Mouse (Mus musculus) thymus, postnatal 0 days (tissue): ENCODE data around the gene Sel1l. TPM values are rescaled to one million over a fixed set of nuclear protein-coding genes. Genes with fewer than 3 reads are reported as not detected.
A peak's percentile ranks its signal among the peaks of the same experiment; 100 is the strongest.

Experiments used
- DNase-seq: peaks from one replicate; pipeline ENCODE4 v3.0.0-alpha.2; 2015; ENCODE audit warnings: low spot score
- polyA plus RNA-seq: library from polyadenylated mRNA; unstranded; fragments of >200 nt; fragmentation: Nextera tagmentation; extraction: Ambion mirVana; gene quantifications from 2 replicates; pipeline ENCODE4 v1.2.1, GENCODE M21; 2015

Sel1l gene
- polyA plus RNA-seq, result 53.7 and 61.0 TPM in 2 replicates

DNA sequence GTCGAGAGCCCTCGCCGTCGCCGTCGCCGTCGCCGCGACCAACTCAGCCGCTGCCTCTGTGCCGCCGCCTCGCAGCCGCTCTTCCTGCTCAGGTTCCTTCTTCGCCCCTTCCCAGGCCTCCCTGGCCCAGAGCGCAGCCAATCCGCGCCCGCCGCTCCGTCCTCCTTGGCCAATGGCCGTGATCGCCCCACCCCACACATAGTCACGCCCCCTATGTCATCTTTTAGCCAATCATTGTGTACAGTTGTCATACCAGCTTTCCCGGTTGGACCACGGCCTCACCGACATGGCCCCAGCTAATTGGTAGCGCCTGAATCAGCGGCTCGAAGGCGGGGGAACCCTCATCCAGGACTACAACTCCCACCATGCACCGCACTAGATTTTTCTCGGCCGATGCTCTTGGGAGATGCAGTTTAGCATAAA, at the start of gene Sel1l:
Gene Sel1l (minus strand): TSS at position 113 of the 423 bp plus-strand sequence.
- DNase-seq, result peak; percentile 98

DNA sequence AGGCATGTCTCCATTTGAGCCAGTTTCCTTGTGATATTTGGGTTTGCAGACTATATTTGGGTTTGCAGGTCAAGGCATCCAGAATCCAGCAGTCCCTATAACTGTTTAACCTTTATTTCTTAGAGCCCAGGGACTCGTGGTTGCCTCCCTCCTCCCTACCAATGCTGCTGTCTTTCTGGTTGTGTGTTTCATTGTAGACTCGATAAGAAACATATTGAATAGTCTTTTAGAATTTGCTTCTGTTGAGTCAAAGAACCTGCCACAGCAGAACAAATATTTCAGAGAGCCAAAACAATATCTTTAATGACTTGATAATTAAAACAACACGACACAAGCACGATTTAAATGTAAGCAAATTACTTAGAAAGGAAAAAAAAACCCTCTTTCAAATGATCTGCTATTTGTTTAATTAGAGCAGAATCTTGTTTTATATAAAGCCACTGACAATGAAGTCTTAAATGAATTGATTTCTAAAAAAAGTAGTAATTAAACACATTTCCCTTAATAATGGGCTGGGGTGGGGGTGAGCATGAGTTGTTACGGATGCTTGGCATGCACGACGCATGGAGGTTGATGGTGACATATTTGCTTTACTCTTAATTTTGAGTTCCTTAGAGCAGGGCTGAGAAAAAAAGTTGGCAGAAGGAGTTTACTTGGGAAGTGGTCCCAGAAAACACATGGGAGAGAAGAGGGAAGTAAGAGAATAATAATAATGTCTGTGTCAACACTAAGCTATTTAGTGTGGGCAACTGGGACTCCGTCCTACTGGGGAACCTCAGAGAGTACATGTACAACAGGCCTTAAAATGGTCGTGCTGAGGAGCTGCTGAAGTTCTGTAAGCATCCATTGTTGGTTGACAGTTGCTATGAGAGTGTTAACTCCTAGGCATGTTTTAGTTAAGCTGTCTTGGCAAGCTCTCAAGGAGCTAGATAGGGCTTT, 43.9 kb upstream of the Sel1l start:
- no peak for DNase-seq

DNA sequence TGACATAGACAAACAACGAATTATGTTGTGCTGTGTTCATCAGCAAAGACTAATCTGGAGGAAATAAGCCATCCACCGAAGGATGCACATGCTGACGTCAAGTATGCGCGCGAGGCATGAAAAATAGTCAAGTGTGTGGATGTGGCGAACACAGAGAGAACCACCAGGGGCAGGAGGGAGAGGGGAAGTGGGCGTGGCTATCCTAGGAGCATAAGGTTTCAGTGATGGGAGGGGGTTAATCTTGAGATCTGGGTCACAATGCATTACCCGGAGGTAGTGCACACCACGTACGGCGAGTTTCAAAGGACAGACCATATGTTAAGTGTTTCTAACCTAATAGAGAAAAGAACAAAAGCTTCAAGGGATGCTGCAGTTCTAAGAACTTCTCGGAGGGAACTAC, 31.5 kb upstream of the Sel1l start:
- DNase-seq, result no peak

DNA sequence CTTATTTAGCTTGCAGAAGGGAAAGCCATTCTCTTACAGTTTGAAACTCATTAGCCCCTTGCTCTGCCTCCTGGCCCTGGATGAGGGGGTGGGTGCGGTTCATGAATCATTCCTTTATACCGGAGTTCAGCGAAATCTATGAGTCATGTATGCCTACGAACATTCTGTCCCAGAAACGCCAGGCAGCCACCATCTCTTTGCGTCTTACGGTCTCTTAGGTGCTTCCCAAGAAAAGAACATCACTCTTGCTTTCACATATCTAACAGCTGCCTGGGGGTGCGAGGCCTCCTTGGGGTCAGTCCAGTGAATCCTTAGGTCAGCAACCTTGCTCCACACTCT, 29.9 kb upstream of the Sel1l start:
- no peak for DNase-seq

DNA sequence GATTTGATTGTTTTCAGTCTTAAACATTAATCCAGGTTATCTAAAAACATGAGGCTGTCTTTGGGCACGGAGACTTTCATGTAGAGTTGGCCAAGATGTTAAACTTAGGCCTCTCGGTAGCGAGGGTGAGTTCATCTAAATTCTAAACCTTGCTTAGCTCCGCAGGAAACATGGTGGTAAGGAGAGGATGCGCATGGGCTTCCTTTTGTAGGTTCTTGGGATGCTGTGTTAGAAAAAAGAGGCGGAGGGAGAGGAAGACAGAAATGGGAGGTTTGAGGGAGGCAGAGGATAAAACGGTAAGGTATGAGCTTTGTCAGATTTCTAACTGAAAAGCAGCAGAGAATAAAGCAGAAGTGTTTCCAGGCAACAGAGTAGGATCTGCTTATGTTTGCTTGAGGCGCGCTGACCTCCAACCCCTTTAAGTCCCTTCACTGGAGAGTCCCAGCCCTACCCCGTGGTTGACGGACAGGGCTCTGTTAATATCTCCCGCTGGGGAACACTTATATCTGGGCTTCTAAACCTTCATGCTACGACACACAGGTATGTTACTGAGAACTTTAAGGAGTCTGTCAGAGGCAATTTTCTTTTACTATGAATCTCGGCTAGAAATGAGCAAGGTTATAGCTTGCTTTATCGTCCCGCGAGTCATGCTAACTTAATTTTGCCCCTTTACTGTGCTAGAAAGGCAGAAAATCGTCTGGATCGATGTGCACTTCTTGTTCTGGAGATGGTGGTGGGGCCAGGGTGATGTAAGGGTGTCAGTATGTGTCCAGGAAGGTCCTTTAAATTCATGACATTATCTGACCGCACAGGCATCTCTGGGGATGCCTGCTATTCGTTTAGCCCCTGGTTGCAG, 29.3 kb upstream of the Sel1l start:
- no peak for DNase-seq

DNA sequence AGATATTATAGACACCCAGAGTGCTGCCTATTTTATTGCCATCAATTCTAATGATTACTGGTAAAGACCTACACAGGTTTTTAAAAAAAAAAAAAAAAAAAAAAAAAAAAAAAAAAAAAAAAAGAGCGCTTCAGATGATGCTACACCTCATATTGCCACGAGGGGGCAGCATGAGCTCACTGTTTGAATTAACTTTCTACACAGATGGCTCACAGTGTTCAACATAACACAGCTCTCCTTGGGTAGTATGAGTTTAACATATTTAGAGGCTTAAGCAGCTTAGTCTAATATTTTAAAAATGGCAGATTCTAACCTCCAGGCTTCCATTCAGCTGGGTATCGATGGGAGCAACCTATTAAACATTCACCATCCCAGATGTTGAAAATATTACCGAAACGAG, 28.7 kb upstream of the Sel1l start:
- DNase-seq, result peak; percentile 26

DNA sequence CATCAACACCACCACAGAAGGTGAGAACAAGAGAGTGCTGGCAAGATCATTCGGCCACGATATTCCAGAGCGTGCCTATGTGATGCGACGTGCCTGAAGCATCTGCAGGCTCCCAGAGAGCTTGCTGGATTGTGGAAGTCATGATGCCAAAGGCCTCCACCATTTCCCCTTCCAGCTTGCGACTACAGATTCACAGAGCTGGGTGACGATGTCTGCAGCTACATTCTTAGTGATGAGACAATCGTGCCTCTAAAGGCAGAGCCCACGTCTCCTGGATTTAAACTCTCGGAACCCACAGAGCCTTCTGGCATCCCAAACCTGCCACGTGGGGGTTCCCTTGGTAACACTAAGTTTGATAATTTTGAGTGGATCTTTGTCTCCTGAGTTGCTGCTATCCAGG, 21.7 kb upstream of the Sel1l start:
- no peak for DNase-seq

DNA sequence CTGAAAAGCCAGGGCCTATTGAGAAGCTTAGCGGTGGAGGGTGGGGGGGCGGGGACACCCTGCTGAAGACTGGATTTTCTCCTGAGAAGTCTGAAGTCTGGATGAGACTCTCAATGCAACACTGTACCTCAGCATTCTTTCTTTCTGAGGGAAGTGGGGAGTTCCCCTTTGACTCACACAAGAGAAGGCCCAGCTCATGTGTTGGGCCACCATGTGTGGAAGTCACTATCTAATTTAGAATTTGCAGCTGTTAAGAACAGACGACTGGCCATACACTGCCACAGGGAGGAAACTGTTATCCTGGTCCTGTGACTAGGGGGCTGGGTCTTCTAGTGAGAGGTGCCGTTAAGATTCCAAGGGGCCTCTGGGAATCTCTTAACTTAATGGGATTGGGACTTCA, 20.4 kb upstream of the Sel1l start:
- DNase-seq, result no peak

DNA sequence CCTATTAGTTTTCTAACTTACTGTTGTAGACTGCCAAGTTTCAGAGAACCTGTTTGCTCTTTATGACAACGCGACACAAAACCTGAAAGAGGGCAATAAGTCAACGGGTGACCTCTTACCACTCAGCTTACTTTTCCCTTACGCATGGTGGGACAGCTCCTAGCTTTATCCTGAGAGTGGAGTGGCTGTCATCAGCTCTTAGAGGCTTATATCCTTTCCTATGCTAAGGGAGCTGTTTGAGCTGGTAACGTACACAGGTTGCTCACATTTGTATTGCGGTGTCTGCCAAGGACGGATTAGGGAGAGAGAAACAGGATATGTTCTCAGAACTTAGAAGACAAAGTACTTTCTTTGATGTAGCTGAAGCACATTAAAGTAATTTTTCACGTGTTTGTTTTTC, 5.4 kb upstream of the Sel1l start:
- no peak for DNase-seq

DNA sequence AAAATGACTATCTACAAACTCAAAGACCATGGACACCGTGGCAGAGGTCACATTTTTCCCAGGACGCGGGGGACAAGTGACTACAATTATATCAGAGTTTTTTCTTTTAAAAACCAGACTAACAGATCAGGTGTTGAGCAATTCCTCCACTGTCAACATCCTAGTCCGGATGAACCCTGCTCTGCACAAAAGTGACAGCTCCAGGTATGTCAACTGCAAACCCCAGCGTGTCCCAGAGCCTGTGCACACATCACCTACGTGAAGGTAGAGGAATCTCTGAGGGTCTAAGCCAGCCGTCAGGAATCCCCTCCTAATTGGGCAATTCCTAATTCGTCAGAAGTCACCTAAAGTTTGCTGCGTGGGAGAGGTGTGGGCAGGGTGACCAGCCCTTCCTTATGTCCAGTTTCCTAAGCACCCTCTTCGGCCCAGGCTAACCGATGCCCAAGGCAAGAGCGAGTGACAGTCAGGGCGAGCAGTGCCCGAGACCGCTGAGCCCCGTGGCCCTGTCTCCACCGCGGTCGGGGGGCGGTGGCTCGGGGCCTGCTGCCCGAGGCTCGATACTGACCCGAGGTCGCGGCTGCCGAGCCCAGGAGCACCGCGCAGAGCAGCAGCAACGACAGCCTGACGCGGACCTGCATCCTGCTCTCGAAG, 438 bp downstream of the Sel1l start:
- DNase-seq, result no peak

DNA sequence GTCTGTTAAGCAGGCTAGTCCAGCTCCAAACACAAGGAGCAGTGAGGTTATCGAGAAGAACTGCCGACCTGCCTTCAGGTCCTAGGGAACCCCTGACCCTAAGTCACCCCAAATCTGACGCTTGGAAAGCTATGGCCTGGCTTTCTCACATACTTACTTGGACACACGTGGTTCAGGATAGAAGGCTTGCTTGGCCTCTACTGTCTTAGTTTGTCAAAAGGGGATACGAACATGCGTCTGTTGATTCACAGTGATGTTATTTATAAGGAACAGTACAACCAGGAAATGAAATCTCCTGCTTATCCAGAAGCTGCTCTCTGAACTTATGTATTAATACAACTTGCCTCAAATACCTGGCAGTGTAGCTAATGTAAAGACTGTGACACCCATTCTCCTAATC, 2.9 kb downstream of the Sel1l start:
- no peak for DNase-seq

DNA sequence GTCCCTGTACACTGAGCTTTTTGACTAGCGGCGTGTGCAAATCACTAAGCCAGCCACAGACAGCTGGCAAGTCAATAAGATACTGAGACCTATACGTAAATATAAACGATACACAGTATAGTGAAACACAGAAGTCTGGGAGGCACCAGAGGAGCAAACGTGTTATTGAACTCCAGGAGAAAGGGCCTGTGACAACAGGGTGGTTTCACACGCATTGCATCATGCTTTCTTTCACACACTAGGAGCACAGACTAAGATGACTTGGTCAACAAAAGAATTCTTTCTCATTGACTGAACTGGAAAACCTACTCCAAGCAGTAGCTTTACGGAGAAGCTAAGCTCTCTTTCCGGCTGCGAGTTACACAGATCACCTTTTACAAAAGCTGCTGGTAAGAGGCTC, 3.6 kb downstream of the Sel1l start:
- DNase-seq, result no peak

DNA sequence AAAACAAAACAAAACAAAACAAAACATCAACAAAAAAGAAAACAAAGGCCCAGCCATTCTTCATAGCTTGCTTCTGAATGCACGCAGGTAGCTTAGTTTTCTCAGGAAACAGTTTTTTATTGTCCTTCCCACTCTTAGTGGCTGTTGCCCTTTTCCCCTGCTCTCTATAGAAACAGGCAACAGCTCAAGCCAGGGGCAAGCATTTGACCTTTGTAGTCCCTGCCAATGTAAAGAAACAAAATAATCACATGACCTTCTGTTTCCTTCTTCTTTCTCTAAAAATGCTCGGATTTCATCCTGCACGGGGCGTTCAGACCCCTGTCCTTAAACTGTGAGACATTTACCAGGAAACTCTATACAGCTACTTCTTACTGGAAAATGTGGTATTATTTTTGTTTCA, 4.4 kb downstream of the Sel1l start:
- DNase-seq, result no peak

DNA sequence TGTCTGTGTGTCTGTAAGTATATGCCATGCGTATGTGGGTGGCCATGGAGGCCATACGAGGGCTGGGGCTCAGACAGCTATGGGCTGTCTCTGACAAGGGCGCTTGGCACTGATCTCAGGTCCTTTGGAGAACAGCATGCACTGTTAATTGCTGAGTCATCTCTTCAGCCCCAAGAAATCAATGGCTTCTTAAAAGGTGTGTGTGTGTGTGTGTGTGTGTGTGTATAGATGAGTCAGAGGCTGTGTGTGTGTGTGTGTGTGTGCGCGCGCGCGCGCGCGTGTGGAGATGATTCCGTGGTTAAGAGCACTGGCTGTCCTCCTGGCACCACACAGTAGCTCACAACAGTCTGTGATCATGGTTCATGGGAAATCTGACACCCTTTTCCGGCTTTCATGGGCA, 5.1 kb downstream of the Sel1l start:
- DNase-seq, result no peak

DNA sequence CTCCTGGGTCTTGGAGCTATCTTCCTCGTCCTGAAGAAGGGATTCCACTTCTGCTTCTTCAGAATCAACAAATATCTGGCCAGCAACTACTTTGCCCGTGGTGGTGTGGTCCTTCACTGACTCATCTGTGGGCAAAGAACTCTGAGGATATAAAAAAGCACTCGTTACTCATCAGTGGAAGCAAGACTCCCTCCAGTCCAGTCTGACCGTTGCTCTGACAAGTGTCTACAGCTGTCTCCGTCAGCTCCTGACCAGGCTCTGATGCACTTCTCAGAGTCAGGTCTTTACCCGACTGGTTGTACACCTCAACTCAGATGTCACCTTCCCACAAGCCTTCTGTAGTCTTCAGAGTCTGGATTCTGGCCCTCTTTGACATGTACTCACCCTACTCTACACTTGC, 7.2 kb downstream of the Sel1l start:
- no peak for DNase-seq

DNA sequence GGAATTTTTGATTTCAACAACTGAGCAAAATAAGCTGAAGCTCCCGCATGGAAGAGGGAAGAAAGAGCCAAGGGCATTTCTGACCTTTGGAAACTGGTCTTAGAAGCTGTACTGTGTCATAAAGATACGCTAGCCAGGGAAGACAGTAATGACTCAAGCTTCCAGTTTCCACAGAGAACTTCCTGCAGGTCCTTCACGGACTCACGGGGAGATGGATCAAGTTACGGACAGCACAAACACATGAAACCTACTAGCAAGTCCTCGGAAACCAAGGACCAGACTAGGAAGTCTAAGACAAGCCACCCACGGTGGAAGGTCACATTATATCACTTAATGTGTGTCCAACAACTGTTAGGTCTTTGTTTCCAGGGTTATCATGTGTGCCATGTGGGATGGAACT, 10.7 kb downstream of the Sel1l start:
- DNase-seq, result no peak

DNA sequence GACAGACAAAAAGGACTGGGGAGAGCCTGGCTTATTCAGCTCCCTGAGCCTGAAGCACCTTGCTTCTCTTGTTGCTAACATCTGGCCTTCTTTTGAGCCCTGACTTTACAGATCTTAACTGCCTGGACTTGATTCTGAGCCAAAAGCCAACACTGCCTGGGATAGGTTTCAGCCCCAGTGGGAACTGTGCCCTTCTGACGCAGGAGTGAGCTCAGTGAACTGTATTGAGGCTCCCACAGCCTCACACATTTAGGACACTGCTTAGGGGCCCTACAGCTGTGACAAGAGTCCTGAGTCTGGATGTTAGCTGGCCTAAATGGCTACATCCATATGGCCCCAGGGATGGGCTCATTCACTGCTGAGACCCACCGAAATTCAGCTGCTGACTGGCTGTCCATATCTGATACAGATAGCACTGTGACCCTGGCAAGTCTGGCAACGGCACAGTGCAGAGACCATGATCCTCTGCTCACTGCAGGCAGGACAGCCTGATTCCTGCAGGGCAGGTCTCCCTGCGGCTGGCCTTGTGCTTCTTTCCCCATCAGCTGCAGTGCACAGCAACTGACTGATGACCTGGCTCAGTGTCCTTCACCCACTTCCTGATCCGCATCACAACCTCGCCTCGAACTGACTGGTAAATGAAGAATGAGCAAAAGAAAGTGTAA, 11.4 kb downstream of the Sel1l start:
- DNase-seq, result no peak

DNA sequence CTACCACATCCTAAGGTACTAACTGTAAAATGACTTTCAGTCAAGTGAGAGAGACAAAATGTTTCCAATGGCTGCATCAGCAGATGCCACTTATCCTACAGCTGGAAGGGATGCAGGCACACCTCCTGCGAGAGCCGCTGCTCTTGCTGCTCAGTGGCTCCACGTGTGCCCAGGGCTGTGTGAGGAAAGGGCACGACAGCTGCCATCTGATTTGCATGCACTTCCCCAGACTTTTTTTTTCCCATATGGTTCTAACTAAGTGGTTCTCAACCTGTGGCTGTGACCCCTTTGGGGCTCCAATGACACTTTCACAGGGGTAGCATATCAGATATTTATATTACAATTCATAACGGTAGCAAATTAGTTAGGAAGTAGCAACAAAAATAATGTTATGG, 15.0 kb downstream of the Sel1l start:
- no peak for DNase-seq

DNA sequence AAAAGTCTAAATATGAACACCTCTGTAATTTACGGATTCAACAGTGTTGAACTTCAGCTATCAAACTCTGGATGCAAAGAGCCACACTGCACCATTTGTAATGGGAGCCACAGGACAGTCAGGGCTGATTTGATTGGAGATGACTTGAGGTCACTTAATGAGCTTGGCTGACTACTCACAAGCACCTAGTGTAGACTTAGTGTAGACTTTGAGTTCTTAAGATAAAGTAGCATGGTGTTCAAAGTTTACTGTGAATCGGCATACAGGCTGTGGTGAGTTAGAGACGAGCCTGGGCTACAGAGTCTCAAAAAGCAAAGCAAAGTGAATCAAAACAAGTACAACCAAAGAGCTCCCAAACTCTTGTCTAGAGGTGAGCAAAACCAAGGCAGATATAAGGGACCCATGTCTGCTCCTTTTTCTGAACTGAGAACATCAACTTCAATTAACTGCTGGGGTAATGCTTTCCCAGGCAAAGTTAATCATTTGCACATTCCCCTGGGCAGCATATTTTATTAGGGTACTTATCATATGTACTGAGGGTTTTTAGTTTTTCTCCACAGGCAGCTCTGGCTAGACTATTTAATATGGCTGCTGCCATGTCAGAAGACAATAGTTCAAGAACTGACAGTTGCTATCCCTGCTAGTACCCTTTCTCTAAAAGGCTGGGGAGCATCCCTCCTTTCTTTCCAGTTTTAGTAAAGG, 15.6 kb downstream of the Sel1l start:
- DNase-seq, result no peak

DNA sequence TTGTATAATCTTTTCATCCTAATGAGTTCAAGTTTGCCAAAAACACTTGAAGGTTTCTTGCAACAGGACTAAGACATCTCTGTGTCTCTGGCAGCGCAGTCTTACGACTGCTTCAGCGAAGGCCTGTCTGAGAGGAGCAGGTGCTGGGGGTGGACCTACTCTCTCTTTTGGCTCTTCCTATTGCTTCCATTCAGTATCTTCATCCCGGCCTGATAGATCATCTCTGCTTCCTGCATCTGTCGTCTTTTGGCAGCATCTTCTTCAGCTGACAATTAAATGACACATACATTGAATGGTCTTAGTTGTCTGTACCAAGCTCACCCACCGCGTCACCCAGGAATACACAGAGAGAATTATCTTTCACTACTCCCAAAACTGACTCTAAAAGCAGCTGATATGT, 17.5 kb downstream of the Sel1l start:
- DNase-seq, result no peak

DNA sequence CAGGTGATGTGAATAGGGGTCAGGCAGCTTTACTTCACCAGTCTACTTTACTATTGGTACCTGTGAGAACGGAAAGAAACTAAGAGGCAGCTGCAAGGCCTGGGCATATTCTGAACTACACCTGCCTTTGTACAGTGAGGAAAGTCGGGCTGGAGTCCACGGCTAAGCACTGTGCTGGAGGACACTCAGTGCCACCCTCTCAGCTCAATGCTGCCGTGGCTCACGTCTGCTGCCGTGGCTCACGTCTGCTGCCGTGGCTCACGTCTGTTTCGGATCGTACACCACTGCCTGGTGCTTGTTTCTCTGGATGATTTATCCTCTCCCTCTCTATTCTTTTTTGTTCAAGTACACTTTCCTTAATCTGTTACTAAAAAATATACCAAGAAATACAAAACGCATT, 28.5 kb downstream of the Sel1l start:
- no peak for DNase-seq
